Mouse (Mus musculus): Measurements from ENCODE around the gene 1700030J22Rik. TPM values are rescaled to one million over a fixed set of nuclear protein-coding genes. Genes with fewer than 3 reads are reported as not detected.

Gene 1700030J22Rik
- polyA plus RNA-seq, 1 experiment from 2014 or later = 4.1 TPM

- Histone ChIP-seq H3K4me2 (replicated peaks; ENCODE audit: low read depth, low read length) (no peak overlapping the region), H3K27ac (ENCODE audit: low read depth, low read length) (no peak overlapping the region), H3K9ac (ENCODE audit: low read depth, low read length) (no peak overlapping the region), H3K4me3 (ENCODE audit: low read depth, low read length) (no peak overlapping the region), H3K27me3 (ENCODE audit: control insufficient read depth, insufficient read depth, low read length) (no peaks in the 10 kb centered on the region), H3K9me3 (ENCODE audit: control insufficient read depth, low read length) (no peaks in the 10 kb centered on the region), H3K36me3 (ENCODE audit: control insufficient read depth, insufficient read depth, low read length) (0 out of 2 replicates have a peak, but pooled peaks cover 2% of the 10 kb centered on the region), H3K4me1 (replicated peaks; ENCODE audit: control insufficient read depth, insufficient read depth, low read length) (no peaks in the 10 kb centered on the region)
- WGBS = 82% methylated on average over 9 of the region's 9 CpGs
- peak; percentile 48 for DNase-seq (ENCODE audit: low spot score)
- ATAC-seq (ENCODE audit: low FRiP score) = no peak
These were observed 50.9 kb downstream of the 1700030J22Rik start for GRCm38 (mm10) chr8:116927880-116928279.

GRCm38 (mm10) chr8:116923526-116923925 lies 55.2 kb downstream of the 1700030J22Rik start:
- Histone ChIP-seq H3K27me3 (ENCODE audit: control insufficient read depth, insufficient read depth, low read length) (no peaks in the 10 kb centered on the region), H3K9ac (ENCODE audit: low read depth, low read length) (no peak overlapping the region), H3K36me3 (ENCODE audit: control insufficient read depth, insufficient read depth, low read length) (0 out of 2 replicates have a peak, but pooled peaks cover 2% of the 10 kb centered on the region), H3K27ac (ENCODE audit: low read depth, low read length) (no peak overlapping the region), H3K4me3 (ENCODE audit: low read depth, low read length) (no peak overlapping the region), H3K4me2 (replicated peaks; ENCODE audit: low read depth, low read length) (no peak overlapping the region), H3K9me3 (ENCODE audit: control insufficient read depth, low read length) (no peaks in the 10 kb centered on the region), H3K4me1 (replicated peaks; ENCODE audit: control insufficient read depth, insufficient read depth, low read length) (no peaks in the 10 kb centered on the region; the same call in 1 of the 2 replicates)
- DNase-seq (ENCODE audit: low spot score) (no peak), ATAC-seq (ENCODE audit: low FRiP score) (no peak)
- 92% methylated on average over 8 of the region's 8 CpGs for WGBS

GRCm38 (mm10) chr8:116922060-116922757 lies 56.5 kb downstream of the 1700030J22Rik start:
- DNase-seq (ENCODE audit: low spot score) (no peak), ATAC-seq (ENCODE audit: low FRiP score) (no peak)
- H3K9ac ChIP-seq (ENCODE audit: low read depth, low read length) = peak overlapping the region; percentile 57
- H3K4me3 ChIP-seq (ENCODE audit: low read depth, low read length) = peak overlapping the region; percentile 79
- no peaks in the 10 kb centered on the region; the same call in 1 of the 2 replicates for H3K4me1 ChIP-seq (replicated peaks; ENCODE audit: control insufficient read depth, insufficient read depth, low read length)
- no peaks in the 10 kb centered on the region for H3K9me3 ChIP-seq (ENCODE audit: control insufficient read depth, low read length)
- H3K36me3 ChIP-seq (ENCODE audit: control insufficient read depth, insufficient read depth, low read length) = no peaks in the 10 kb centered on the region
- WGBS = 35% methylated on average over 17 of the region's 17 CpGs
- no peaks in the 10 kb centered on the region for H3K27me3 ChIP-seq (ENCODE audit: control insufficient read depth, insufficient read depth, low read length)
- peak overlapping the region; percentile 71 for H3K4me2 ChIP-seq (replicated peaks; ENCODE audit: low read depth, low read length)
- H3K27ac ChIP-seq (ENCODE audit: low read depth, low read length) = no peak overlapping the region

GRCm38 (mm10) chr8:116921337-116922059 lies 57.3 kb downstream of the 1700030J22Rik start, which contains the start of the genes Cmc2 and Cenpn:
Cmc2 (minus strand) TSS chr8:116921455.
Cenpn (plus strand) TSS chr8:116921730.
- Histone ChIP-seq H3K4me2 (replicated peaks; ENCODE audit: low read depth, low read length) (peak within 1 kb of the TSS; percentile 71), H3K9ac (ENCODE audit: low read depth, low read length) (peak within 1 kb of the TSS; percentile 57), H3K4me3 (ENCODE audit: low read depth, low read length) (peak within 1 kb of the TSS; percentile 79), H3K9me3 (ENCODE audit: control insufficient read depth, low read length) (no peaks in the 10 kb centered on the region), H3K27ac (ENCODE audit: low read depth, low read length) (peak within 1 kb of the TSS; percentile 65), H3K36me3 (ENCODE audit: control insufficient read depth, insufficient read depth, low read length) (no peaks in the 10 kb centered on the region), H3K4me1 (replicated peaks; ENCODE audit: control insufficient read depth, insufficient read depth, low read length) (no peaks in the 10 kb centered on the region; the same call in 1 of the 2 replicates), H3K27me3 (ENCODE audit: control insufficient read depth, insufficient read depth, low read length) (no peaks in the 10 kb centered on the region)
- DNase-seq (ENCODE audit: low spot score) = peak; percentile 97
- under 1% methylated on average over 57 of the region's 57 CpGs for WGBS
- peak; percentile 98 for ATAC-seq (ENCODE audit: low FRiP score)

- no peak for DNase-seq (ENCODE audit: low spot score)
- H3K9me3 ChIP-seq (ENCODE audit: control insufficient read depth, low read length) = no peaks in the 10 kb centered on the region
- peak overlapping the region; percentile 71 for H3K4me2 ChIP-seq (replicated peaks; ENCODE audit: low read depth, low read length)
- H3K27ac ChIP-seq (ENCODE audit: low read depth, low read length) = peak overlapping the region; percentile 65
- peak; percentile 73 for ATAC-seq (ENCODE audit: low FRiP score)
- under 1% methylated on average over 22 of the region's 22 CpGs for WGBS
- no peaks in the 10 kb centered on the region for H3K36me3 ChIP-seq (ENCODE audit: control insufficient read depth, insufficient read depth, low read length)
- no peaks in the 10 kb centered on the region; the same call in 1 of the 2 replicates for H3K4me1 ChIP-seq (replicated peaks; ENCODE audit: control insufficient read depth, insufficient read depth, low read length)
- peak overlapping the region; percentile 57 for H3K9ac ChIP-seq (ENCODE audit: low read depth, low read length)
- peak overlapping the region; percentile 79 for H3K4me3 ChIP-seq (ENCODE audit: low read depth, low read length)
- H3K27me3 ChIP-seq (ENCODE audit: control insufficient read depth, insufficient read depth, low read length) = no peaks in the 10 kb centered on the region
These were observed 57.8 kb downstream of the 1700030J22Rik start for GRCm38 (mm10) chr8:116921005-116921336.

Other genes with a start within 250 kb of the 1700030J22Rik start
- gene Cdyl2, start 246.0 kb downstream of the 1700030J22Rik start, polyA plus RNA-seq (2014; fragmentation: Nextera tagmentation; extraction: Ambion mirVana) = 6.0 and 6.4 TPM in 2 replicates
- gene Cmc2, start 57.5 kb downstream of the 1700030J22Rik start, polyA plus RNA-seq (2014; fragmentation: Nextera tagmentation; extraction: Ambion mirVana) = 68.6 and 73.8 TPM in 2 replicates
- 45.8 and 49.2 TPM in 2 replicates for gene Cenpn, start 57.2 kb downstream of the 1700030J22Rik start, polyA plus RNA-seq (2014; fragmentation: Nextera tagmentation; extraction: Ambion mirVana)
- 15.8 and 18.3 TPM in 2 replicates for gene Atmin, start 35.6 kb downstream of the 1700030J22Rik start, polyA plus RNA-seq (2014; fragmentation: Nextera tagmentation; extraction: Ambion mirVana)
- 149 and 150 TPM in 2 replicates for gene Gcsh, start 14.6 kb upstream of the 1700030J22Rik start, polyA plus RNA-seq (2014; fragmentation: Nextera tagmentation; extraction: Ambion mirVana)
- not detected in 2 replicates for gene Pkd1l2, start 103.5 kb upstream of the 1700030J22Rik start, polyA plus RNA-seq (2014; fragmentation: Nextera tagmentation; extraction: Ambion mirVana)
- gene Bco1, start 116.9 kb upstream of the 1700030J22Rik start, polyA plus RNA-seq (2014; fragmentation: Nextera tagmentation; extraction: Ambion mirVana) = 0.25 and 0.45 TPM in 2 replicates
- gene Gan, start 179.2 kb upstream of the 1700030J22Rik start, polyA plus RNA-seq (2014; fragmentation: Nextera tagmentation; extraction: Ambion mirVana) = 2.9 and 3.2 TPM in 2 replicates